8 mouse cellular contexts compared by ENCODE assay signal in genomic region chr7:100123486-100123885, GRCm38 (mm10). TPM values are rescaled to one million over a fixed set of nuclear protein-coding genes. Genes with fewer than 3 reads are reported as not detected.
DNase-seq lines count a peak whose midpoint lies in the region; ATAC-seq and TF ChIP-seq lines count a peak whose summit lies in the region.
"Had no signal": no experiment of that assay in that cellular context is flagged by ENCODE, and none has a peak within 500 bp of the region (broad histone marks: within the 10 kb centered on the region; RNA-seq: fewer than 3 reads in every experiment).

No protein-coding gene starts in this region.

- TF ChIP-seq EP300 in CH12.LX (IDR thresholded peaks at IDR 0.05; ENCODE audit: low read length), result no peak

- H3K9me3 ChIP-seq in kidney, embryonic 16.5 days (ENCODE audit: low read length), result peaks cover 3% of the 10 kb centered on the region; the same call in 1 of the 2 replicates
- H3K9me3 ChIP-seq in CH12.LX (replicated peaks; ENCODE audit: low read length), result peaks cover 12% of the 10 kb centered on the region

- peak; percentile 85 for TF ChIP-seq CTCF in kidney, adult 2 months (conservative IDR thresholded peaks at IDR 0.05; ENCODE audit: insufficient read depth, insufficient read length, low read depth, low read length)
- TF ChIP-seq CTCF in CH12.LX (conservative IDR thresholded peaks at IDR 0.05 in 1 of 2, IDR thresholded peaks at IDR 0.05 in 1 of 2; ENCODE audit: low read depth in 2 of 2, low read length in 2 of 2), result peak; percentile 64 to 90

- no peak for ATAC-seq in kidney, embryonic 16.5 days (ENCODE audit: low FRiP score, low TSS enrichment)
- ATAC-seq in megakaryocyte, adult 5-6 weeks (ENCODE audit: poor library complexity, severe bottlenecking), result peak; percentile 58

- DNase-seq in kidney, adult 2 months, result peak; percentile 40
- DNase-seq in CH12.LX (ENCODE audit: extremely low read depth) (peak; percentile 59), NIH3T3 (ENCODE audit: low read depth) (peak; percentile 57)
- DNase-seq in embryo, embryonic 9.5 days (ENCODE audit: extremely low spot score), result peak; percentile 16
- DNase-seq in thymus, postnatal 36 days, result peak; percentile 13 to 27

- H3K36me3 ChIP-seq in kidney, adult 2 months (ENCODE audit: control insufficient read depth, insufficient read depth, low read length), result no peaks in the 10 kb centered on the region
- no peaks in the 10 kb centered on the region for H3K36me3 ChIP-seq in kidney, embryonic 16.5 days (ENCODE audit: insufficient read depth, low read length)
- H3K36me3 ChIP-seq in CH12.LX (replicated peaks in 1 of 2; ENCODE audit: control insufficient read depth in 1 of 2, insufficient read depth in 1 of 2, low read length in 1 of 2), result peaks cover 3 to 12% of the 10 kb centered on the region in 2 experiments

- no peaks in the 10 kb centered on the region for H3K4me1 ChIP-seq in kidney, adult 2 months (ENCODE audit: control insufficient read depth, insufficient read depth, low read length)
- H3K4me1 ChIP-seq in kidney, embryonic 16.5 days (ENCODE audit: insufficient read depth, low read length), result peaks cover 16% of the 10 kb centered on the region
- peaks cover 11 to 63% of the 10 kb centered on the region in 2 experiments; a peak in 3 of 4 replicates for H3K4me1 ChIP-seq in CH12.LX (ENCODE audit: control insufficient read depth in 1 of 2, insufficient read depth in 2 of 2)

- no peaks in the 10 kb centered on the region for H3K27me3 ChIP-seq in kidney, adult 2 months (replicated peaks; ENCODE audit: control insufficient read depth, insufficient read depth, low read length)
- no peaks in the 10 kb centered on the region for H3K27me3 ChIP-seq in kidney, embryonic 16.5 days (ENCODE audit: insufficient read depth, low read length)
- H3K27me3 ChIP-seq in CH12.LX (replicated peaks), result no peaks in the 10 kb centered on the region

- WGBS in kidney, adult 2 months, result 48% methylated on average over 6 of the region's 6 CpGs
- WGBS in kidney, embryonic 16.5 days, result 51% methylated on average over 6 of the region's 6 CpGs

- no peak for TF ChIP-seq POLR2A in kidney, adult 2 months (IDR thresholded peaks at IDR 0.05; ENCODE audit: low read depth, low read length)
- TF ChIP-seq POLR2A in CH12.LX (IDR thresholded peaks at IDR 0.05; ENCODE audit: low read depth, low read length), result no peak

- peaks cover 23% of the 10 kb centered on the region for H3K79me2 ChIP-seq in CH12.LX (replicated peaks; ENCODE audit: control insufficient read depth, extremely low read depth, insufficient read depth, poor library complexity, severe bottlenecking)

- no peak overlapping the region for H3K27ac ChIP-seq in kidney, adult 2 months (ENCODE audit: insufficient read depth, low read depth, low read length)
- H3K27ac ChIP-seq in kidney, embryonic 16.5 days (ENCODE audit: low read length), result no peak overlapping the region
- H3K27ac ChIP-seq in CH12.LX (ENCODE audit: insufficient read depth, low read depth), result no peak overlapping the region

- no peak overlapping the region for H3K9ac ChIP-seq in kidney, embryonic 16.5 days (replicated peaks; ENCODE audit: low read length)
- H3K9ac ChIP-seq in CH12.LX (ENCODE audit: insufficient read depth, low read depth), result no peak overlapping the region

- H3K4me3 ChIP-seq in kidney, adult 2 months (ENCODE audit: insufficient read depth, low read depth, low read length), result no peak overlapping the region
- no peak overlapping the region for H3K4me3 ChIP-seq in kidney, embryonic 16.5 days (ENCODE audit: low read length)
- no peak overlapping the region for H3K4me3 ChIP-seq in CH12.LX (replicated peaks in 1 of 3; ENCODE audit: low read depth in 2 of 3, low read length in 2 of 3, poor library complexity in 1 of 3)
- H3K4me3 ChIP-seq: myocyte had no signal

- in situ Hi-C loops in CH12.LX (cut with MboI; ENCODE audit: low pct_ligation_motif_present, low pct_unique_long_range_greater_than_20kb, low sequenced_read_pairs), result no loop called here

- TF ChIP-seq RAD21 in CH12.LX (IDR thresholded peaks at IDR 0.05; ENCODE audit: low read depth, low read length), result peak; percentile 81

- no peak overlapping the region for H3K4me2 ChIP-seq in kidney, embryonic 16.5 days (replicated peaks; ENCODE audit: low read depth, low read length)
- H3K4me2 ChIP-seq in CH12.LX (ENCODE audit: insufficient read depth, low read depth, poor library complexity, severe bottlenecking), result no peak overlapping the region

- dilution Hi-C loops in CH12.LX (cut with MboI; ENCODE audit: extremely low pct_ligation_motif_present, extremely low pct_unique_long_range_greater_than_20kb, low sequenced_read_pairs), result no loop called here

TF ChIP-seq in CH12.LX, 34 proteins besides CTCF, POLR2A, EP300 and RAD21:
- TF ChIP-seq ETS1 (conservative IDR thresholded peaks at IDR 0.05; ENCODE audit: low read depth, low read length) (no peak), IRF4 (IDR thresholded peaks at IDR 0.05; ENCODE audit: low read depth, low read length) (no peak), ZNF384 (IDR thresholded peaks at IDR 0.05; ENCODE audit: low read depth, low read length) (no peak), MEF2A (IDR thresholded peaks at IDR 0.05; ENCODE audit: borderline replicate concordance, low read depth, low read length) (no peak), POLR2AphosphoS2 (IDR thresholded peaks at IDR 0.05; ENCODE audit: low read depth, low read length) (no peak), TCF12 (IDR thresholded peaks at IDR 0.05; ENCODE audit: low read depth, low read length) (no peak), SIN3A (IDR thresholded peaks at IDR 0.05; ENCODE audit: low read length) (0 out of 2 replicates have a peak, but pooled peaks have one; percentile 35), MAZ (IDR thresholded peaks at IDR 0.05; ENCODE audit: low read depth, low read length) (no peak), GABPA (IDR thresholded peaks at IDR 0.05; ENCODE audit: insufficient replicate concordance, low read depth, low read length) (no peak), USF1 (IDR thresholded peaks at IDR 0.05; ENCODE audit: low read depth, low read length) (no peak), HCFC1 (IDR thresholded peaks at IDR 0.05; ENCODE audit: low read depth, low read length) (no peak), MAFK (IDR thresholded peaks at IDR 0.05; ENCODE audit: insufficient replicate concordance, low read length) (no peak), SMC3 (IDR thresholded peaks at IDR 0.05; ENCODE audit: low read depth, low read length) (peak; percentile 63), MXI1 (IDR thresholded peaks at IDR 0.05; ENCODE audit: low read depth, low read length) (no peak), RCOR1 (conservative IDR thresholded peaks at IDR 0.05; ENCODE audit: low read depth, low read length) (no peak)
TF ChIP-seq in CH12.LX: peak in this region for 2.

RNA-seq across cellular contexts. Expression of gene Pold3, which starts 2.1 kb away (rescaled TPM):
- polyA plus RNA-seq in kidney, adult 2 months (2012; rRNA removed), result 8.1 and 9.6 TPM in 2 replicates
- polyA plus RNA-seq in kidney, embryonic 16.5 days (2015; fragmentation: Nextera tagmentation; extraction: Ambion mirVana), result 63.9 and 64.6 TPM in 2 replicates
- total RNA-seq in CH12.LX (2012; rRNA removed), result 59.5 and 61.0 TPM in 2 replicates
- total RNA-seq in CH12.LX (2014; rRNA removed), result 88.0 and 94.3 TPM in 2 replicates
- 120 and 121 TPM in 2 replicates for polyA plus RNA-seq in CH12.LX (2012; ENCODE audit: insufficient read length, low read depth)
- 37.3 and 37.8 TPM in 2 replicates for total RNA-seq in megakaryocyte, adult 5-6 weeks (2015)
- 109 and 112 TPM in 2 replicates for total RNA-seq in megakaryocyte, adult 5-6 weeks (2017)

RNA-seq across cellular contexts. Expression of gene Lipt2, which starts 35.6 kb away (rescaled TPM):
- 3.6 and 4.4 TPM in 2 replicates for polyA plus RNA-seq in kidney, adult 2 months (2012; rRNA removed)
- 19.6 and 21.7 TPM in 2 replicates for polyA plus RNA-seq in kidney, embryonic 16.5 days (2015; fragmentation: Nextera tagmentation; extraction: Ambion mirVana)
- total RNA-seq in CH12.LX (2012; rRNA removed) (5.3 and 5.7 TPM in 2 replicates), CH12.LX (2014; rRNA removed) (15.0 and 15.4 TPM in 2 replicates)
- 7.7 and 10.3 TPM in 2 replicates for polyA plus RNA-seq in CH12.LX (2012; ENCODE audit: insufficient read length, low read depth)
- 9.4 and 10.9 TPM in 2 replicates for total RNA-seq in megakaryocyte, adult 5-6 weeks (2015)
- 2.1 and 4.6 TPM in 2 replicates for total RNA-seq in megakaryocyte, adult 5-6 weeks (2017)

RNA-seq across cellular contexts. Expression of gene Kcne3, which starts 52.8 kb away (rescaled TPM):
- polyA plus RNA-seq in kidney, adult 2 months (2012; rRNA removed), result 2.0 and 3.3 TPM in 2 replicates
- 3.0 and 4.2 TPM in 2 replicates for polyA plus RNA-seq in kidney, embryonic 16.5 days (2015; fragmentation: Nextera tagmentation; extraction: Ambion mirVana)
- not detected in 2 replicates for total RNA-seq in CH12.LX (2012; rRNA removed)
- not detected in 2 replicates for total RNA-seq in CH12.LX (2014; rRNA removed)
- not detected in 2 replicates for polyA plus RNA-seq in CH12.LX (2012; ENCODE audit: insufficient read length, low read depth)
- total RNA-seq in megakaryocyte, adult 5-6 weeks (2015), result 18.0 and 21.1 TPM in 2 replicates
- total RNA-seq in megakaryocyte, adult 5-6 weeks (2017), result 12.0 and 19.5 TPM in 2 replicates
- polyA plus RNA-seq: myocyte had no signal
